Mouse (Mus musculus): ENCODE results near the gene Cdkn2aip.

- TF ChIP-seq CTCF (IDR thresholded peaks at IDR 0.05) (no peak), EP300 (IDR thresholded peaks at IDR 0.05) (no peak)
These were observed 39.5 kb downstream of the Cdkn2aip start for GRCm38 (mm10) chr8:47674140-47674776.

Measured in lung, postnatal 0 days (tissue).